Mouse (Mus musculus) gastrocnemius, postnatal 14 days (tissue): ENCODE measurements at regions not wholly inside any gene's neighbourhood (a gene's known extent, or its start where the extent isn't known, plus 50 kb on each side); places are given as distances from the start of the nearest gene placed in this dataset.

Experiments
- DNase-seq: peaks from one replicate; pipeline ENCODE4 v3.0.0; 2021; ENCODE audit warnings: mixed read lengths
- intact Hi-C: fragments of 180-260 bp; cut with DNase I; formaldehyde crosslinking; loops from one replicate; pipeline ENCODE4 v1.15.1; 2025; ENCODE audit warnings: low total_unique reads

DNA sequence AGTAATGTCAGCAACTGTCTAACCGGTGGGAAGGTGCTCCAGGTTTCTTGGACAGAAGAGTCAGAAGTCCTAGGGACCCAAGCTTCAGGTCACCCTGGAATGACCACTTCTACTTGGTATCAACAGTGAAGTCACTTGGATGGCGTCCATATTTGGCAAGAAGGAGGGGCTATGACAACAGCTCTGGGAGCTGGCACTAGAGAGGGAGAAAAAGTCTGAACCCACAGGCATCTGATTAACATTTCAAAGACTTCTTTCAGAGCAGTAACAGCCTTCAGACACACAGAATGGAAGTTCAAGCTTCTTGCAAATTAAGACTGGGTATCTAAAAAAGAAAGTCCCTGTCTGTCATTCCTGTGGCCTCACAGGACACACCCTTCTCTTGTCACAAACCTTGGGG lies 124.4 kb downstream of the Polr2m start:
- no peak for DNase-seq
- intact Hi-C loops = loop anchor here (5.0 kb wide), 1 partner anchor 261 kb away; no protein-coding TSS in a partner anchor

- no peak for DNase-seq
- intact Hi-C loops = loop anchor here (5.0 kb wide), 1 partner anchor 262 kb away; no protein-coding TSS in a partner anchor
Observed at GRCm38 (mm10) chr9:71360676-71361075, 125.1 kb downstream of the Polr2m start.

DNA sequence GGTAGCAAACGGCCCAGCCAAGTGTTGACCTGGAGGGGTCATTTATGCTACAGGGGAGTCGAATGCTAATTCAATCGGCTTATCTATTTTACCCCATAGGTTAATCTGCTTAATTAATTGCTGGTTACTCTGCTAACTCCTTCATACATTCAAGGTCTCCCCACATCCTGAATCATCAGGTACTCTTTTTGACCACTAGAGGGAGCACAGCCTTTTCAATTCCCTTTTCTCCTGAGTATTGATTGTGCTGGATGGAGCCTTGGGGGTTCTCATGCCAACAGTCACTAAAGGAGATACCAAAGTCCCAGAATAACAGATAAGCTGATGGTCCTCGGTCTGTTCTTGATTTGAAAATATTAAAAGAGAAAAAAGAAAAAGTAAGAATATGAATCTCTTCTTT lies 126.8 kb downstream of the Polr2m start:
- intact Hi-C loops = loop anchor here (10.0 kb wide), 1 partner anchor 86 kb away; no protein-coding TSS in a partner anchor
- DNase-seq = no peak

GRCm38 (mm10) chr9:71355721-71356120 lies 130.0 kb downstream of the Polr2m start:
- no peak for DNase-seq
- intact Hi-C loops = loop anchor here (10.0 kb wide), 1 partner anchor 89 kb away; no protein-coding TSS in a partner anchor
